Mouse (Mus musculus): ENCODE measurements at regions not wholly inside any gene's neighbourhood (a gene's known extent, or its start where the extent isn't known, plus 50 kb on each side); places are given as distances from the start of the nearest gene placed in this dataset.

DNA sequence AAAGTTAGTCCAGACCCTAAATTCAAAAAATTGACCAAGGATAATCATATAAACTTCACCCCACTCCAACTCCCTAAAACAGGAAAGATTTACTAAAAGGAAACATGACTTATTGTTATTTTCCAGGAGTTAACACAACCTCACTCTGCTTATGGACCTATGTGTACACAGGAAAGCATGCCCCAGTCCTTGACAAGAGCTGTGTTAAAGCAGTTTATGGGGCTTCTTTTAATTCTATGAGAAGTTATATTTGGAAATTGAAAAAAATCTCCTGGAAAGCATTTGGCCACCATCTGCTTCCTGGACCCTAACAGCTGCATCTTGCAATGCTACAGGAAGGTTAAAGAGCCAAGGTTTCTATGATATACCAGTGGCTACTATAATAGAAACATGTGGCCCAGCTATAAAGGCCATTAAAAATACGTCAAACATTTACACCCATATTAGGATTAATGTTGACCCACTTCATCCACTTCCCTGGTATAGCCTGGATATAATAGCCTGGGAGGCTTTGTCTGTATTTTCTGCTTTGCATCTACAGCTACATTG, 620.7 kb upstream of the Jmjd1c start:
- TF ChIP-seq POLR2A (IDR thresholded peaks at IDR 0.05; ENCODE audit: insufficient read depth, low read depth, low read length) = no peak
- no peak for TF ChIP-seq CTCF (IDR thresholded peaks at IDR 0.05; ENCODE audit: insufficient read depth, low read depth, low read length)
